Mouse (Mus musculus) T-helper 17 cell (primary cell): ENCODE data around the gene Cemip2.

ENCODE experiments used
- in situ Hi-C, 2 experiments: fragments of 300-600 bp; cut with MboI, MseI; formaldehyde crosslinking; loops; 1 replicate in 1 of 2; 2 replicates in 1 of 2; pipeline ENCODE4 v1.15.1; 2025; ENCODE audit warnings: high pct_unique_total_duplicates in 2 of 2

Gene Cemip2

DNA sequence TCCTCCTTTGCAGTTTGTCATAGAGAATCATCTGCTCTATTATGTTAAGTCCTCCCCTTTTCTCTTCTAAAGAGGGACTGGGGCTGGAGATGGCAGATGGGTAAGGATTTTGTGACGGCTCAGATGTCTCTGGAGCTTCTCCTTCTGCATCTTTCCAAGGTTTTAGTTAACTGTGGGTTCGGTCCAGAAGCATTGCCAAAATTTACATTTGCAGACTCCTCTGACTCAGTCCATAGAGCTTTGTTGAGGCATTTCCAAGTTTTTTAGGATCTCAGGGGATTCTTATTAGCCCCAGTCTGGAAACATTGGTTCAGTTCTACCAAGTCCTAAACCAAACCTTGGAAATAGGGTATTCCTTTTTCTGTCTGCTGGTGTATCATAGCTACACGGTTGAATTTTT lies 1.5 kb upstream of the Cemip2 start:
- in situ Hi-C loops: loop anchor here (5.0 to 10.0 kb wide), 2 partner anchors 62 to 86 kb away; no protein-coding TSS in a partner anchor

DNA sequence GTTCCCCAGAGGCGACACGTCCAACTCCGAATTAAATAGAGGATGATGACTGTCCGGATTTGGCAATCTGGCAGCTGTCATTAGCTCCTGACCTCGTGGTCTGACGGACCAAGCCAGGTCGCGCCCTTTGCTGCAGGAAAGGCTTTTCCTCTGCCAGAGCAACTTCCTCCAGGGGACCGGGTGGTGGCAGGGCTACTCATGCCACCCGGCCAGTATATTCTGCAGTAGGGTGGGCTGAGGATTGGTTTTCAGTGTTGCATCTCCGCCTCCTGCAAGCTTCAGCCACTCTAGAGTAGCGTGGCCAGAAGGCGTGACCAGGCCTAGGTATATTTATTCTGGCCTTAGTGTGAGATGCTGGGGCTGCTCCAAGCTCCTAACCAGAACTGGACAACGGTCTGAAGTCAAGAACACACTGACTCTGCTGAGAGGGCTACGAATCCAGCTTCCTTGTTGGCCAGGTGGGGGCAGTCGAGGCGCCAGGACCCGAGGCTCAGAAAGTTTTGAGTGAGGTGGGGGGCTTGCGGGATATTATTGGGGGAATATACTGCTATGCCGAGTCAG lies 891 bp upstream of the Cemip2 start:
- in situ Hi-C loops: loop anchor here (5.0 to 10.0 kb wide), 2 partner anchors 62 to 85 kb away; no protein-coding TSS in a partner anchor

DNA sequence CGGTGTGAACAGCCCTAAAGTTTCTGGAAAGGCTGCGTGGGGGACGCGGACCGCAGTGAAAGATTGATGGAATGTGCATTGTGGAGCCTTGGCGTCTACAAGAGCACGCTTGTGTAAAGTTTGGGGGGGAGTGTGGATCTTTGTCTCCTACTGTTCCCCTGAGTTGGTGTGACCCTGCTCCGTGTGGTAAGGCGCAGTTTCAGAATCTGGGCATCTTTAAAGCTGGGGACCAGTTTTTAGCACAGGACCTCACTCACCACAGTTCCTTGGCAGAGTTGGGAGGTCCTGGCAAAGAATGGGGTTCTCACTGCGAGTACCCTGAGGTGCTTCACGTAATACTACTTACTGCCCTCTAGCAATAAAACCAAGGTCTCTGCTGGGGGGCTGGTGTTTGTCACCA lies 964 bp downstream of the Cemip2 start:
- in situ Hi-C loops: loop anchor here (5.0 to 10.0 kb wide), 2 partner anchors 64 to 83 kb away; no protein-coding TSS in a partner anchor

DNA sequence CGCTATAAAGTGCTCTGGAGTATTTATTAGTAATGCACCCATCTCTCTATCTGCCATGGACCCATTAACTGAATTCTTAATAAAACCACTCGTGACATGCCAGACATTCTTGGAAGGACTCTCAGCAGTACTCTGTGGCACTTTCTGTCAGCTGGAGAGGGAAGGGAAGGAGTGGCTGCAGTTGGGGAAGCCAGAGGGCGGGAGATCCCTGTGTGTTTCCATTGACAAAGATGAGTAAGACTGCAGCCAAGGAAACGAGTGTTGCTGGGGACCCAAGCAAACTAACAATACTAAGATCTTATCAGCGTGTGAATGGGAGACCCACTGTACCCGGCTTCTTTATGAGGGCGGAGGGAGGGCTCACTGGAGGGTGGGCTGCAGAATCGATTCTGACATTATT lies 2.5 kb downstream of the Cemip2 start:
- in situ Hi-C loops: no loop called here

DNA sequence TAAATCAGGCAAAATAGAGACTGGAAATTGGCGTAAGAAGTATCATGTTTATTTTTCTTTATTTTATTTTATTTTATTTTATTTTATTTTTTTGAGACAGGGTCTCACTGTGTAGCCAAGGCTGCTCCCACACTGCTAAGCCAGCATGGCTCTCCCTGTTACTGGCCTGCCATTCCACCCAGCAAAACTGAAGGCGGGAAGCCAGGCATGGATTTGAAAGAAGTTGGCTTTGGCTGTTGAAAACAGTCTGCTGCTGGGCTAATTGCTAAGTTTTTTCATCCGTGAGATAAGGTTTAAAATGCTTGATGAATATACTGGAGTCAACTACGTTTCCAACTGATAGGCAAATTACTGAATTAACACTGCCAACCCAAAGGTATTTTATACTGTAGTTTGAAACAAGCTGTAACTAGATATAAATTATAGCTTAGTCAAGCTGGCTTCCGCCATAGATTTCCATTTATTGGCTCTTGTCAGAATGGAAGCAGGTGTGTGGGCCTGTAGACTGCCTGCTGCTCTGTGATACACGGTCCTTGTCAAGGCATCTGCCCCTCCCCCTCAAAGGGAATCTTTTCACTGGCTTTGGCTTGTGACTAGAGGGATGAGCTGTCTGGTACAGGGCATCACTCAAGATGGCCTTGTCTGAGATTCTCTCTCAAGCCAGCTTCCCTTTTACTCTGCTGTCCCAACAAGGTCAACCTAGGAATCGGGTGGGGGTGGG lies 3.1 kb downstream of the Cemip2 start:
- in situ Hi-C loops: no loop called here

DNA sequence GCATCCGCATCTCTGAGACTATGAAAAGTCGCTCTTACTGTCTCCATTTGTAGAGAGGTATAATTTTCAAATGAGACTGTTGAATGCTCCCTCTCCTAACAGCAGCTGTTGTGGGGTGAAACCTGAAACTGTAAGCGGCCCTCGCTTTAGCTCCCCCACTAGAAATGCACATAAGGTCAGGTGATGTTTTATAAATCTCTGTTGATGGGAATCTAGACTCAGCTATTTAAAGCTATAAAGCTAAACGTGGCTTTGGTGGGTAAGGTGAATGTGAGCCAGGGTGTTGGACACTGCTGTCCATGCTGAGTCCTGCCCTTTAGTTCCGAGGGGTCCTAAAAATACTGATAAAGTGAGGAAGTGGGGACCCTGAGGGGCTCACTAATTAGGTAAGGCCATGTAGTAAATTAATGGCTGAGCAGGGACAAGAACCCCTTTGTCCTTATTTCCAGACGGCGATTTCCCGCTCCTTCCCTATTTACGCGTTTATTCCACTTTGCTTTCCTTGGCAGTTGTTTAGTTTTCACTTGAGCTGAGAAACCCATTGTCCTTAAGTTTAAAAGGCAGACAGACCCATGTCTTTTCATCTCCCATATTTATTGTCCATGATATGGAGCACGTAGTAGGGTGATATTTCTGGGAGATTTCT lies 3.8 kb downstream of the Cemip2 start:
- in situ Hi-C loops: no loop called here

DNA sequence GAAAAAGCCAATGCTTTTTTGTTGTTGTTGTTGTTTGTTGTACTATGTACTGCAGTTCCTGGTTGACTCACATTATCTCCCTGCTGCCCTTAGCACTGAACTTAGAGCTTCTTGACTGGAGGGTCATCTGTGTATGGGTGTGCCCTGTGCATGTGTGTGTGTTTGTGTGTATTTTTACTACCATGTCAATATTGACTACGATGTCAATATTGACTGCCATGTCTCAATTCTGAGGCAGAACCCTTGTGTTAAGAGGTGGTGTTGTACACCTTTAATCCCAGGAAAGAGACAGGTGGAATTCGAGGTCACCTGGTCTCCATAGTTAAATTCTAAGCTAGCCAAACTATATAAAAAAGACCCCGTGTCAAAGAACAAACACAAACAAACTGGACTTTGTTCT lies 5.6 kb downstream of the Cemip2 start:
- in situ Hi-C loops: no loop called here

DNA sequence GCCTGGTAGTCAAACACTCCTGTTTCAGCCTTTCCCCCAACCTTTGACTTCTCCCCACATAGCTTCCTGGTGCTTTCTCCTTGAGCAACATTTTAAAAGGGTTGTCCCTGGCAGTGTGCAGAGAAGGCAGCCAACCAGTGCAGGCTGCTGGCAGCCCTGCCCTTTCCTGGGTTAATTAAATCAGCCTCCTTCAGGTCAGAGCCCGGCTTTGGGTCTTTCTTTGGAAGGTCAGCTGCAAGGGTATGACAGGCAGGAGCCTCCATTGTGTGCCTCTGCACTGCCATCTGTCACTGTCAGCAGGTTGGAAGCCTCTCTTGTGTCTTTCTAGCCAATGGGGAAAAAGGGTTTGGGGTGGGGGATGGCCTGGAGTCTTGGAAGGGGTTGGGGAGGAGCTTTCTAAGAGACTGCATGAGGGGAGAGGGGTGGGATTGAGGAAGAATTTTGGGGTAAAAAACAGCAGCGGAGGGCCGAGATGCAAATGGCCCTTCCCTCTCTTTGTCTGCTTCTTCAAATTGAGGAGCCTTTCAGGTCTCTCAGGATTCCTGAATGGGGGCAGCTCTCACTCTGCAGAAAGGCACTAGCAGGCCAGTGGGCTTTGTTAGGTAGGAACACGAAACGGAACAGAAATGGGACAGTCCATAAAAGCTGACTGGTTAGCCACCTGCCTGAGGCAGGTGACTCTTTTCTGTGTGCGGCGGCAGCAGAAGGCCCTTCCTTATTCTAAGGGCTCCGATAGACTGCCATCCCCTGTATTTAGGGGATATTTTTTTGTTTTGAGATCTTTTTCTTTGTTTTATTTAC lies 6.4 kb downstream of the Cemip2 start:
- in situ Hi-C loops: no loop called here

DNA sequence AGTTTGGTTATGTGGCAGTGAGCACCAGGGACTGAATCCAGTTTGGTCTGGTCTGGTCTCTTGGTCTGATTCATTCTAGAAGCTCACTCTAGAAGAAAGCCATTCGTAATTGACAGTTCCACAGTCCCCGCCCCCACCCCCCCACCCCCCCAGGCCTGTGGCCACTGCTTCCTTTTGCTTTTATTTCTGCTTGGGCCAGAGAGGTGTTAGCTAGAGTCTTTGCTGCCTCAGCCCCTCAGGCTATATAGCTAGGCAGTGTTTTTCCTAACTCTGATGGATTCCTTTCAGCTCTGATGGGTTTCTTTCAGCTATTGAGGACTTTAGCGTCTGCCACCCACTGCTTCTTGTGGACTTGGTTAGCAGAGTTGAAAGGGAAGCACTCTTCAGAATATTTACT lies 7.0 kb downstream of the Cemip2 start:
- in situ Hi-C loops: no loop called here

DNA sequence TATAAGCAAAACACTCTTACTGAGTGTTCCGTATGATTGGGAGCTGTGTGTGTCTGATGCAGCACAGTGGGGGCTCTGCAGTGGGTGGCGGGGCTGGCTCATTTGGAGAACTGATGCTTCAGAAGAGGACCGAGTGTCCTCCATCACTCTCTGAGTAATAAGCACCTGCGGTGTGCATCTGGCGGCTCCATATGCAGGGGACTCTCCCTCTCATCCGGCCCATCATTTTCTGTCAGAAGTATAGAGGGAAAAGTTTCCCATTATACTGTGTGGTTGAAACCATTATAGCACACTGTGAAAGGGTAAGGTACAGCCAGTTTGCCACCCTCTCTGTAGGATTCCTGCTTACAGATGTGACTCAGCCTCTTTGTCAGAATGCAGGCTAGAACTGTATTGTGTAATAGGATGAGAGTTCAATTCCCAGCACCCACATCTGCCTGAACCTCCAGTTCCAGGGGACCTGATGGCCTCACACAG lies 8.9 kb downstream of the Cemip2 start:
- in situ Hi-C loops: no loop called here

DNA sequence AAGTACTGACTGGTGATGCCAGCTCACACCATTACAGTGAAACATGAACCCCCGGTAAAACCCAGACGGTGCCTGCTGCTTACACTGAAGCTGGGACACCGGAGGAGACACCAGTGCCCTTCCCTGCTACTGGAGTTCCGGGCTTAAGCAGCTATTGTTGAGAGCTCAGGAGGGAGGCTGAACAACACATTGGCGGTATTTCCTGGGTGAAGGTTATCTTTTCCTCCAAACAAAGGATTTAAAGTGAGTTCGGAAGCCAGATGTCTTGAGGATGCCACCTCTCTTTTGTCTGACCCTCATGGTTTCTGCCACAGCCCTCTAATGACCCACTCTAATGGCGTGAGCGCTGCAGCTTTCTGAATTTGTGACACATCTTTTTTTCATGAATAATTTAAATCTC lies 10.9 kb downstream of the Cemip2 start:
- in situ Hi-C loops: no loop called here

DNA sequence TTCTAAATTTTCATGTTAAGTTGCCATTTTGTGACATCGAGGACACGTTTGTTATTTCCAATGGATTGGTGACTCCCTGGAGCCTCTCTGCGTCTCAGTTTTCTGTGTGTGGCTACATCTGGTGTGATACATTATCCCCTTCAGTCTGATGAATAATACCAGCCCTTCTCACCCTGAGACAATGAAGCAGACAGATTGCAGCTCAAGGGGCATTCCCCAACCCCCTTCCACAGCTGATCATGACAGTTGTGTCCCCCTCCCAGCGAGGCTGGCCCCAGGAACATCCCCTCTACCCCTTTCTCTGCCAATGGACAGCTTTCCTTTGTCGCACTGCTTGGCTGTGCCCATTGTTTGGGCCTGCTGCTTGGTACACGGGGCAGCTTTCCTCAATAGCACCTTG lies 11.5 kb downstream of the Cemip2 start:
- in situ Hi-C loops: no loop called here

DNA sequence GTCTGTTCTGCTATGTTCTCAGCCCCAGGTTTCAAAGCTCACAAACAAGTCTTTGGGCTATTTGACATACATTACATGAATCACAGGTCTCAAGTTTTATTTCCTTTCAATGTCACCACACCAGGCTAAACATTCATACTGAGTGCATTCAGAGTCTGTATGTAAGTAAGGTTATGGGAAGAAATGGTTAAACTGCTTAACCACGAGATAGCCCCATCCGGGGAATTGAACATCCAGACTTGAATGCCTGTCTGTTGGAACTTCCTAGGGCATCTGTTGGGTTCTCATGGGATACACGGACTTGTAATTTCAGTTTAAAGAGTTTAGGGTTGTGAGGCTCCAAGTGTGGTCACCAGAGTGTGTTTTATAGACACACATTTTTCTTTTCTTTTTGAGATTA lies 13.2 kb downstream of the Cemip2 start:
- in situ Hi-C loops: no loop called here

DNA sequence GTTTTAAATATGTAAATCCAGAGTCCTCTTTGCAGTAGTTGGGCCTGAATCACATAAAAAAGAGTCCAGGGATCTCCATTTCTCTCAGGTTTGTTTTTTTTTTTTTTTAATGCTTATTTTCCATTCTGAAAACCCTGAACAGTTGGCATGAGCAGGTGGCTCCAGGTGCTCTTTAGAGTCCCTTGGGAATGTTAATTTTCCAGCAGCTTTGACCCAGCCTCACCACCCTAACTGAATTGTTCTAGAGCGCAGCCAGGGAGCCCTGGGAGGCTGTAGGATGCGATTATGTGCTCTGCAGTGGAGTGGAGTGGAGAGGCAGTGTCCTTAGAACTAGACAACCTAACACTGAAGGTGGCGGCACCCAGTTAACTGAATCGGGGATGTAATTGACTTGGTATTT lies 13.7 kb downstream of the Cemip2 start:
- in situ Hi-C loops: no loop called here

DNA sequence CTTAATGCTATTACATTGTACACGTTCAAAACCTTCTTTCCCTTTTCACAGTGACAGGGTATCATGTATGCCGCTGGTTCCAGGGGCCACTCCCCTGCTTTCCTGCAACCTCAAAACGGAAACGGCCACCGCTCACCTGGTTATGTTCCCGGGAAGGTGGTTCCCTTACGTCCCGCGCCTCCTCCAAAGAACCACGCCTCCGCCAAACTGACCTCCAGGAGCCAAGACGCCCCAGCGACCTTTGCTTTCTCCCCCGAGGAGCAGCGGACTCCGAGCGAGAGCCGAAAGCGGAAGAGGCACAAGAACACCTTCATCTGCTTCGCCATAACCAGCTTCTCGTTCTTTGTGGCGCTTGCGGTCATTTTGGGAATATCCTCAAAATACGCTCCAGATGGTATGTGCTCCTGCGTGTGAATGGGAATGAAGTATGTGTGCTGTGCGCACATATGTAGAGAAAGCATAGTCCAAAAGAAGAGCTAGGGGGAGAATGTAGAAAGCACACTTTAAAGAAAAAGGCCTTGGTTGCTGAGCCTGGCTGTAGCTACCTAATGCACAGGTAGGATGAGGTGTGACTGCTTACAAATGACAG lies 14.5 kb downstream of the Cemip2 start:
- in situ Hi-C loops: no loop called here

DNA sequence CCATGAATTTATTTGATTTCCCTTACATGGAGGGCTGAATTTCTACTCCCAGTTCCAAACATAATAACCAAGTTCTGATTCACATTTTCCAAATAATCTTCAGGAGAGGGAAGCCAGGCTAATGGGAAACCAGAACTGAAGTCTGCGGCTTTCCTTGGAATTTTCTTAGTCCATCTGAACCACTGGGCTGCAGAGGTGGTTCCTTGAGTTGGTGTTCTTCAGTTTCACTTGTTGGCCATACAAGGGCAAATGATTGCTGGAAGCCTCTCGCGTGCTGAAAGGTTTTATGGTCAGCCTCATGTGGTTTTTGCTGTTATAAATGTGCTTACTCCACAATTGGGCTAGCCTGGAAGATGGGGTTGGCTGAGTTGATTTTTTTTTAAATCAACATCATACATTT lies 16.4 kb downstream of the Cemip2 start:
- in situ Hi-C loops: no loop called here

DNA sequence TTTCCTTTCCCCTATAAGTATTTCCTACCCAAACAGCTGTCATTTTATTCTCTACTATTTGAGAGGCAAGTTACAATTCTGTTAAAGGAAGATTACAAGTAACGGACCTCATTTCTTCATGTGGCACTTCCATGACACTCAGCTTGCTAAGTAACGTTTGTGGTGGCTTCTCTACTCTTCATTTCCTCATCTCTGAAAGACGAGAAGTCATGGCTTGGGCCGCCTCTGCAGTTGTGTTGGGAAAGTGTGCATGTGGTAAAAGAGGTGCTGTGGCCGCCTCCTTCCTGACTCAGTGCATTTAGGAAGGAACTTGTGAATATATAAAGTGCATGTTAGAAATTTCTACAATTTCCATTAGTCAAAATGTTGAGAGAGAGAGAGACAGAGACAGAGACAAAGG lies 18.2 kb downstream of the Cemip2 start:
- in situ Hi-C loops: no loop called here

DNA sequence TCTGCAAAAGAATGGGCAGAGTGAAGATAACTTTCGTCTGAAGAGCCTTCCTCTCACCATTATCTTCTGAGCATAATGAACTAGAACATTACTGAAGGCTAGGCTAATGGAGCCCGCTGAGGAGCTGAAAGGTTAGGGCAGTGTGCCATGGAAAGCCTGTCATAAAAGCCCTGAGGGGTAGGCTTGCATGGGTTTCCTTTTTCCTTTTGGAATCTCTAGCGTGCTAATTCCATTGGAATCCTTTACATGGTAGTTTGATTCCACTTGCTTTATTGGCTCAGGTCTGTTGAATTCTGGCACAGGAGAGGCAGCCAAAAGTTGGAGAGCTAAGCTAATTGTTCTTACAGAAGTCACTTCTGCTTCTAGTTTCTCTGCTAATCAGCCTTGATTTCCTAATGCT lies 20.6 kb downstream of the Cemip2 start:
- in situ Hi-C loops: no loop called here

DNA sequence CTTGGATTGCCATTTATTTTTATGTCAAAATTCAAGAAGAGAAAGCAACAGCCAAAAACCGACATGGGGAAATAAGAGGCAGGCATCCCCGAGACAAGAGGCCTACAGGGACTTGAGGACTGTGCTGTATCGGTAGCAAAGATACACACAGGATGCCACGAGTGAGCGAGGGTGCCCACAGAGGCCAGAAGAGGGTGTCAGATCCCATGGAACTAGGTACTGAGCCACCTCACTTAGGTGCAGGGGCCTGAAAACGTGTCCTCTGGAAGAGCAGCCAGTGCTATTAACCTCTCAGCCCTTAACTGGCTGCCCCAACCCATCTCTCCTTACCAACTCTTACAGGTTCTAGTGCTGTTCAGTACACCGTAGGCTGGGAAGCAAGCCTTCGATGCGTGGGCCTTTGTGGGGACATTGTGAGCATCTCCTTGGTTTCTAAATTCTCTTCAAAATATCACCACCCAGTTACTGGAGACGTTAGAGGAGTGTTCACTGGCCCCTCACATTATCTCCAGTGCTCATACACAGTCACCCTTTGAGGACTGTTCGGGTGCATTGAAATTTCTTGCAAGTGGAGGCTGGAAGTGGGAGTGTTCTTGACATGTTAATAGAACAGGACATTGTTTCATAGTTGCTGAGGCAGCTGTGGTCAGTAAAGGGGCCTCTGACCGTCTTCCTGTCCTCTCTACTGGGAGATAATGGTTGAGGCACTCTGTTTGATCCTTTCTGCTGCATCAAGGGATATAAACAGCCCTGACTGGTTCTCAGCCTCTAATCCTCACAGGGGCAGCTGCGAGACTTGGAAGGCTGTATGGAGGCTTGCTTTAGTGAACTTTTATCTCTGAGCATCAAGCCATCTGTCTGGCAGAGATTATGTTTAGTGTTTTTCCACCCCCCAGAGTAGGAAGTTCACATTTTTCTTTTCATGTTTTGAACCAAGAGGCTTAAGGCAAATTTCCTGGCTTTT lies 21.6 kb downstream of the Cemip2 start:
- in situ Hi-C loops: loop anchor here (10.0 to 25.0 kb wide), 2 partner anchors 913 to 1185 kb away; no protein-coding TSS in a partner anchor

DNA sequence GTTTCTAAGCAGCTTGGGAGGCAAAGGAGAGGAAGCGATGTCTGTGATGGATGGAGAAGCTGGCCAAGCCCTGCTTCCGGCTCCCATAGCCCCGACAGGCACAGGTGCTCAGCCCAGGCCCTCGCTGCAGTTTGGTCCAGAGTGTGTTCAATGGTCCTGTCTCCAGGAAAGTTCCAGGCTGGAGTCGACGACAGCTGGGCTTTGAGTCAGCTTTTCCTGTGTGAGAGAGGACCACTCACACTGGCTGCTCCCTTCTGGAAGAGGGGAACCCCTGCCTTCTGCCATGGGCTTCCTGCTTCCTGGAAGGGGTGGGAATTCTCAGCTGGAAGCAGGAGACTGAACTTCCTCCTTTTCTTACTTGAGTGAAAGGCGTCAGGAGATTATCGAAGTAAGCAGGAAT lies 26.3 kb downstream of the Cemip2 start:
- in situ Hi-C loops: loop anchor here (10.0 to 25.0 kb wide), 2 partner anchors 908 to 1180 kb away; no protein-coding TSS in a partner anchor
